Mouse (Mus musculus) liver, adult (tissue): ENCODE measurements around the gene Dcaf1.

Experiments
- GATA4 ChIP-seq: IDR thresholded peaks from 2 replicates; pipeline ENCODE4 v1.6.1; 2014; ENCODE audit warnings: mild to moderate bottlenecking, low read length; ENCODE audit not compliant: insufficient replicate concordance

Dcaf1 gene

GRCm38 (mm10) chr9:106890496-106891240 lies 69.0 kb downstream of the Dcaf1 start:
- no peak for TF ChIP-seq GATA4

- TF ChIP-seq GATA4 = no peak
These were observed 69.7 kb downstream of the Dcaf1 start for GRCm38 (mm10) chr9:106891341-106891741.

GRCm38 (mm10) chr9:106891829-106892551 lies 70.3 kb downstream of the Dcaf1 start, which contains the start of gene Manf:
Gene Manf (minus strand): TSS chr9:106891979.
- TF ChIP-seq GATA4 = no peak; the same call in 1 of the 2 replicates

- no peak for TF ChIP-seq GATA4
These were observed 70.8 kb downstream of the Dcaf1 start for GRCm38 (mm10) chr9:106892552-106892875.

- no peak for TF ChIP-seq GATA4
These were observed 71.7 kb downstream of the Dcaf1 start for GRCm38 (mm10) chr9:106893327-106893726.

GRCm38 (mm10) chr9:106898901-106899300 lies 77.2 kb downstream of the Dcaf1 start:
- TF ChIP-seq GATA4 = no peak

- no peak for TF ChIP-seq GATA4
These were observed 79.9 kb downstream of the Dcaf1 start for GRCm38 (mm10) chr9:106901596-106901995.

GRCm38 (mm10) chr9:106903099-106903790 lies 81.6 kb downstream of the Dcaf1 start:
- TF ChIP-seq GATA4 = no peak

GRCm38 (mm10) chr9:106903791-106904134 lies 82.1 kb downstream of the Dcaf1 start:
- TF ChIP-seq GATA4 = no peak

- no peak for TF ChIP-seq GATA4
These were observed 84.9 kb downstream of the Dcaf1 start for GRCm38 (mm10) chr9:106906597-106906996.

- no peak for TF ChIP-seq GATA4
These were observed 86.5 kb downstream of the Dcaf1 start for GRCm38 (mm10) chr9:106908174-106908573.

- no peak for TF ChIP-seq GATA4
These were observed 87.0 kb downstream of the Dcaf1 start for GRCm38 (mm10) chr9:106908715-106909114.

- no peak for TF ChIP-seq GATA4
These were observed 90.0 kb downstream of the Dcaf1 start for GRCm38 (mm10) chr9:106911624-106912023.

- no peak for TF ChIP-seq GATA4
These were observed 92.1 kb downstream of the Dcaf1 start for GRCm38 (mm10) chr9:106913759-106914158.

- TF ChIP-seq GATA4 = no peak
These were observed 93.2 kb downstream of the Dcaf1 start for GRCm38 (mm10) chr9:106914878-106915277.
